Mouse (Mus musculus) retina, postnatal 1 day (tissue): ENCODE measurements around the gene Gm17304.
A peak's percentile ranks its signal among the peaks of the same experiment; 100 is the strongest.

Experiments
- DNase-seq: peaks from one replicate; pipeline ENCODE4 v3.0.0-alpha.2; 2012

Gene Gm17304

DNA sequence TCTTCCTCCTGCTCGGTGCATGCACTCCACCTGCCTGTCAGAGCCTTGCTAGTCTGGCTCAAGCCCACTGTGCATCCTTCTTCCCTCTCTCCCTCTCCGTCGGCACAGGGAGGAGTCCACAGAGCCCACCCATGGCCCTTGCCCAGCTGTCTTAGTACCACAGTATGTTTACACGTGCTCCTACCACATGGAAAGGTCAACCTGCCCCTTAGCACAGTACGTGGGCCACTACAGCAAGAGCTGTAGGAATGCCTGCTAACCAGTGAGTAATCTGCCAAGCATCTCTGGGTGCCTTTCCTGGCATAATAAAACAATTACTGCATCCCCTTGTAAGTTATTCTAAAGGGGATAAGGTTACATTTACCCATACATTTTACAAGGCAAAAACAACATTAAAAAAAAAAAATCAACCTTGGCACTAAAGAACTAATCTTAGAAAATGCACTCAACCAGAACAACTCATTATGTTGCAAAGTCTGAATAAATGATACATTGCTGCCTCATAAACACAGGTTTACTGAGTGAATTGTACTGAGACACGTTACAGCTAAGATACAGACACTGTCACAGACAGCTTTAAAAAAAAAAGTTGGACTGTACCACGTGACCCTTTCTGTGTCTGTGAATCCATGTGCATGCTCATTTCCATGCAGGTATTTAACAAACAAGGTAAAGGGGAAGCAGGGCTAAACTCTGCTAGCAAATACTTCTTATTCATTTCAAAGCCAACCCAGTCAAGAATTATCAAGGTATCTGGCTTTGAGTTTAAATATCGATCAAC is 19.7 kb downstream of the Gm17304 start:
- DNase-seq, result no peak

DNA sequence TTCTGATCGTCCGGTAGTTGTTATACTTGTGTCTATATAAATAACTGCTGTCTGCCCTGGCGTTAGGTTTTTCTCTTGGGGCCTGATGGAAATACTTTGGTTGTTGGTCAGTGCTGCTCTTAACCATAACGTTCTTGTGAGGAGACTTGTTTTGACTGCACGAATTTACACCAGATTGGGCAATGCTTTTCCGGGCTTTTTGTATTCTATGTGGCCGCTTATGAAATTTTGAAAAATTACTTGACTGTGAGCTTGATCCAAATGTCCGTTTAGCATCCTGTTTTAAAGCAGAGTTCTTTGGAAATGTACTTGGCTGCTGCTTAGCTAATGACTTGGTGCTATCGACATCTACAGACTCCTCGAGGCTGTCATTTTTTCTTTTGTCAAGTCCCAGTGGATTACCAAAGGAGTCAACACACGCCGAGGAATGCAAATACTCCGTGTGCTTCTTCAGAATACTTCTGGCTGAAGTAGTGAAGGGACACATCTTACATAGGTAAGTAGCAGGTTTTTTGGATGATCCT is 27.6 kb downstream of the Gm17304 start:
- no peak for DNase-seq

DNA sequence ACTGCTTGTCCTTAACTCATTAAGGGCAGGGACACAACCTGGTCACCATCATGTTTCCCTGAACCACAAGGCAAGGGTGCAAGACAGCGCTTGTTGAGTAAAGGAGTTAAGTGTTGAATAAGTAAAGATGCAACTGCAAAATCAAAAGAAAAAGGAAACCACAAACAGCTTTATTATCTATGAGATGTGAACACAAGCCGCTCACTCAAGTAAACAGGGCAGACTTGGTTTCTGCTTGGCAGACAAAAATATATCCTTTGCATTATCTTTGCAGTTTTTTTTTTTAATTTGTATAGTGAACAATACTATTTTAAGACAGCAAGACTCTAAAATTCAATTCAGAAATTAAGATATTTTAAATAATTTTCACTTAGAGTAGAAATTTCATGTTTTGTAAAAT is 30.7 kb downstream of the Gm17304 start:
- DNase-seq, result no peak

DNA sequence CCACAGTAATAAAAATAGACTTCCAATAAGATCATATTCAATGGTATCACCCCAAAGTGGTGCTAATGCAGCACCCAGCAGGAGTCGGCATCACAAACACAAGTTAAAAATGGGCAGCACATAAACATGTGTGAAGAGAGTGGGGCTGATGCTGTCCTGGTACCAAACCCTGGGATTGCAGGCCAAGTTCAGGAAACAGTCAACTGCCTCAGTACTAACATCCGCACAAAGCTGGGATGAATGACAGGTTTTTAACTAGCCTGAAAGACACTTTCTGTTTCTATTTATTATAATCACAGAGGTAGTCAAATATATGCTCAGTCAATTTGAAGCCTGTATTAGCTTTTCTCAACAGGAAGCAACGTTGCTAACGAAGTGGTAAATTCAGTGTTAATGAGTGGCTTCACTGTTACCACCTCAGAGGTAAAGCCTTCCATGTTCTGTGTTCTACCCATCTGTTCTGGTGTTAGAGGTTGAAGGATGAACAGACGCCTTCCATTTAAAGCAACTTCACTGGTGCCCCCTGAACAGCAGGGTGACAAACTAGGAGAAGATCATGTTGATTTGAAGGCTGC is 31.4 kb downstream of the Gm17304 start:
- DNase-seq, result peak; percentile 7

DNA sequence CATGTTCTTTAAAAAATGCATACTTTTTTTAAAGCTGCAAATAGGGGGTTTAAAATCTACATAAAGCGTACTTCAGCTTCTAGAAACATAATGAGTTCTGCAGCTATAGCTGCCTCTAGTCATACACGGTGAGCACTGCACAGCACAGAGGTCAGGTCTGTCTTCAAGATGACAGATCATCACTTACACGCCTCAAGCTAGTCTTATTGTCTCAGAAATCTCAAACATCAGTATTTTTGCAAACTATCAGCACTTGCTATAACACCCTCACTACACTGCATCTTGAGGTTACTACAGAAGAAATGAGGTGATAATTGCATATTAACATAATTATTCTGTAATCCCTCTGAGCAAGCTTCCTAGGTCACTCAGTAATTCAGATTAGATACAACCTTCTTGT is 33.0 kb downstream of the Gm17304 start:
- DNase-seq, result no peak

DNA sequence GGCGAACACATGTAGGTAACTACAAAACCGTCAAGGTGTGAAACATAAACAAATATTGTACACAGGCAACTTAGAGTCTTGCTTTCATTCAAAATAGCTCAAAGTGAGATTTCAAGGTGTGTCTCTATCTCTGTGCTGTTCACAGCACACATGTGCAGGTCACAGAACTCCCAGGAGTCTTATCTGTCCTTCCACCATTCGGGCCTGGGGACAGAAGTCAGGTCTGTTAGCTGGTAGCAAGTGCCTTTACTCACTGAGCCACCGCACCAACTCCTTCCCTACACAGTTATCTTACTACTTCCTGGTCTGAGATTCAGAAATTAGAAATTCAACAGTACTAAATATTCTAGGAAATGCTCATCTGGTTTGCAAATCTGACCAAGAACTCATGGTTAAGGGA is 34.5 kb downstream of the Gm17304 start:
- DNase-seq, result no peak

DNA sequence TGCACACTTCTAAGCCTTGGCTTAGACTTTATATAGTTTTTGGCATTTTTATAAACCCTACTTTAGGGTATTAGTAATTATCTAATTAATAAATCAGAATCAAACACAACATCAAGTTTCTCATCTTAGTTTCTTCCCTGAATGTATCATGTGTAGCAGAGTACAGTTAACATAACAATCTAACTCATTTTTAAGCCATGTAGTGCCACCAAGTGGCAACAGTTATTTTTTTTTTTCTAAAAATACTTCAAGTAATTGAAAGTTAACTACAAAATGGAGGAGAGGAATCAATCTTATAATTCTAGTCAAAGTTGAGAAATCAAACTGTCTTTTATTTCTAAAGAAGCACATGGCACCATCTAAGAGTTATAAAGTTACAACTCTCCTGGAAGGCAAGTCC is 40.5 kb downstream of the Gm17304 start:
- peak; percentile 33 for DNase-seq

DNA sequence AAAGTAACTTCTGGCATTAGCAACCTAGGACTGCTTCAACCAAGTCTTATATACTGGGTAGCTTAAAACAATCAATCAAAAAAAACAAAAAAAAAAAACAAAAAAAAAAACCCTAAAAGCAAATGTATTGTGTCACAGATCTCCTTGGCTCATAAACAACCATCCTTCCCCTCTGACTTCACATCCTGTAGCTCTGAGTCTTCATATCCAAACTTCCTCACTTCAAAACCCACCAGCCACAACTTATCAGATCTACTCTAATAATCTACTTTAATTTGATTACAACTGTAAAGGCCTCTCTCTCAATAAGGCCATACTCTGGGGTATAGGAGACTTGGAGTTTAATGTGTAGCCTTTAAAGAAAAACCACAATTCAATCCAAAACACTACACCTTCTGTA is 41.1 kb downstream of the Gm17304 start:
- DNase-seq, result no peak

DNA sequence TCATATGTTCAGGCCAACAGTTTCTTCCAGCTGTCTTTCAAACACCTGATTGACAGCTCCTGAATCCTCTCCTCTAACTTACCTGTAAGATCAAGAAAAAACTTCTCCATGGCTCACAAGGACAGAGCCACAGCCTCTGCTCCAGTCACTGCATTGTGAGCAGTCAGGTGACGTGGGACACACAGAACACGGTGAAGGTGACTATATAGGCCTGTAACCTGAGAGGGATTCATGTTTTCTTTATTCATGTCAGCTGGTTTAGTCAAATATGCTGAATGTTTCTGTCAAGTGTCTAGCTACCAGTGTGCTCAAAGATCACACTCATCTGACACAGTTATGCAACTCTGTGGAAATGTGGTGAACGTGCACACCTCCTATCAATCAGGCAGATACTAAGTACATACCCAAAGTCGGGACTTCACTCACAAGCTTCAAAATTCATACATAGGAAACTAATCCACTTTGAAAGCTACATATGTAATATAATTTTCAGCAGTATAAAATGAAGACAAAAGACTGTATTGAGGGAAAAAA is 43.4 kb downstream of the Gm17304 start:
- DNase-seq, result no peak

DNA sequence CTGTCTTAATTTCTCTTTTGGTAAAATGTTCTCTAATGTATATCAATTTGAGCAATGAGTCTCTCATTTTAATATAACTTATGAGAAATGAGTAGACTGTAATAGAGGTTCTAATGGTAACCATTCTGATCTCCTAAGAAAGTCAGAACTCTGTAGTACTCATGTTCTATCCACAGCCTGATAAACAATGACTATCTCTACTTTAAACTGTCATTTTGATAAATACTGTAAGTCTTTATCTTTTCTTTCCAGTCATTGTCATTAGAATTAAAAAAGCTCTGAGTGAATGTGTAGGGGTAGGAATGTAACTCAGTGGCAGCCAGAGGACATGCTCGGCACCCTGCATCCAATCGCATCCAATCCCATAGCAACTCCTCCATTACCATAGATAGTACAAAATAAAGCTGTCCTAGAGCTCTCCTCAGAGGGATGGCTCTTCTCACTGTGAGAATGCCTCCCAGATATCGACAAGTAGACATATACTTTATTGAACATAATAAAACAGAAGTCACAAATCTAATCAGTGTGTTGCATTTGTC is 44.0 kb downstream of the Gm17304 start:
- DNase-seq, result no peak
